Mouse (Mus musculus) neutrophil, adult 5-6 weeks (primary cell): ENCODE data around the gene Susd6. TPM values are rescaled to one million over a fixed set of nuclear protein-coding genes. Genes with fewer than 3 reads are reported as not detected.
"Not testable (repeated sequence)": the region's sequence is repeated elsewhere in the genome, so short reads cannot be mapped to it uniquely, and the experiment has no call there.

Source experiments
- ATAC-seq: fragments of 151-379, 151-347 bp; 2 replicates; pipeline ENCODE4 v1.8.0; 2017; ENCODE audit warnings: mild to moderate bottlenecking, moderate TSS enrichment; ENCODE audit not compliant: insufficient number of reproducible peaks, poor library complexity, low FRiP score, severe bottlenecking; ENCODE audit errors: extremely low read depth
- total RNA-seq: library from RNA; stranded (forward); fragments of 200-1000 nt; gene quantifications from 2 replicates; pipeline ENCODE4 v1.2.3, GENCODE M21; 2017

Susd6 gene
- total RNA-seq, 1 experiment from 2014 or later = 111 TPM

- no peak for ATAC-seq
Observed at GRCm38 (mm10) chr12:80807451-80808085, 17.3 kb downstream of the Susd6 start.

GRCm38 (mm10) chr12:80810005-80810404 is 19.7 kb downstream of the Susd6 start:
- ATAC-seq = no peak

GRCm38 (mm10) chr12:80811646-80812509 is 21.6 kb downstream of the Susd6 start:
- no peak for ATAC-seq

- no peak for ATAC-seq
Observed at GRCm38 (mm10) chr12:80812510-80812820, 22.2 kb downstream of the Susd6 start.

- ATAC-seq = no peak
Observed at GRCm38 (mm10) chr12:80813456-80813855, 23.1 kb downstream of the Susd6 start.

- ATAC-seq = no peak
Observed at GRCm38 (mm10) chr12:80813872-80814271, 23.6 kb downstream of the Susd6 start.

- no peak for ATAC-seq
Observed at GRCm38 (mm10) chr12:80814529-80814928, 24.2 kb downstream of the Susd6 start.

- ATAC-seq = peak; percentile 37; the same call in 1 of the 2 replicates
Observed at GRCm38 (mm10) chr12:80815298-80815697, 25.0 kb downstream of the Susd6 start.

- no peak for ATAC-seq
Observed at GRCm38 (mm10) chr12:80815893-80816292, 25.6 kb downstream of the Susd6 start.

- ATAC-seq = peak; percentile 73
Observed at GRCm38 (mm10) chr12:80816380-80817086, 26.2 kb downstream of the Susd6 start.

- ATAC-seq = no peak
Observed at GRCm38 (mm10) chr12:80817697-80818235, 27.5 kb downstream of the Susd6 start.

- not testable (repeated sequence) for ATAC-seq
Observed at GRCm38 (mm10) chr12:80819020-80819419, 28.7 kb downstream of the Susd6 start.

- no peak for ATAC-seq
Observed at GRCm38 (mm10) chr12:80821312-80822007, 31.1 kb downstream of the Susd6 start.

GRCm38 (mm10) chr12:80822533-80822932 is 32.2 kb downstream of the Susd6 start:
- ATAC-seq = no peak

GRCm38 (mm10) chr12:80824202-80824601 is 33.9 kb downstream of the Susd6 start:
- ATAC-seq = no peak

GRCm38 (mm10) chr12:80826423-80826822 is 36.1 kb downstream of the Susd6 start:
- no peak for ATAC-seq

GRCm38 (mm10) chr12:80827464-80828015 is 37.2 kb downstream of the Susd6 start:
- no peak for ATAC-seq

- no peak for ATAC-seq
Observed at GRCm38 (mm10) chr12:80828020-80828419, 37.7 kb downstream of the Susd6 start.

GRCm38 (mm10) chr12:80828951-80829350 is 38.6 kb downstream of the Susd6 start:
- no peak for ATAC-seq
